Mouse (Mus musculus): ENCODE measurements at regions not wholly inside any gene's neighbourhood (a gene's known extent, or its start where the extent isn't known, plus 50 kb on each side); places are given as distances from the start of the nearest gene placed in this dataset.
A peak's percentile ranks its signal among the peaks of the same experiment; 100 is the strongest.

GRCm38 (mm10) chr8:41824928-41825327 lies 408.1 kb upstream of the Frg1 start:
- peak; percentile 50 for DNase-seq

DNA sequence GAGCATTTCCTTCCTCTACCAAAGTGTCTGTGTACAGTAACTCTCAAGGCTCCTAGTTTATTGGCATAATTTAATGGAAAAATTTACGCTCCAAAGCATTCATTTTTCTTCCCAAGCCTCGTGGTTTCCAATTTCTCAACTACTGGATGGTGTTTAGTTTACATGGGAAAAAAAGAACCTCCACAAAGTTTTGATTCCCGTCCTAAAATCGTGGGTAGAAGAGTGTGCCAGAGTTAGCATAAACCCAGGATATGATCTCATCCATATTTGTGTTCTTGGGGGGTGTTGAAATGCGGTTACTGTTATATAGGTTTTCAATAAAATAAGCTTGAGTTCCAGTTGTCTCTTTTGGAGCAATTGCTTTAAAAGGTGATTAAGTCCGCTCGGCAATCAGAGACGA lies 406.2 kb upstream of the Frg1 start:
- no peak for DNase-seq

DNA sequence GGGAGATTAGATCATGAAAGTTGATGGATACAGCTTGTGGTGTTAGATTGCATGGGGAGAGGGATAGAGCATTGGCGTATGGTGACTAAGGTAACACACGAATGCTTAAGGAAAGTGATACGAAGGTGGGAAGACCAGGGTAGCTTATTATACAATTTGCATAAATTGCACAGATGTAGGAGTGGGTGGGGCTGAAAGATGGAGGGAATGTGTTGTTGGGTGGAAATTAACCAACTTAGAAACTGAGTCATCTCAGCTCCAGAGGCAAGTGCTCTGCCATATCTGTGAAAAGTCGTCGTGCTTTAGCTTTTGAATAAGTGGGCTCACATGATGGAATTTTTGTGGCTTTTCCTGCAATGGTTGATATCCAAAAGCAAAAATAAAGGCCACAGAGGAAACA lies 404.8 kb upstream of the Frg1 start:
- DNase-seq = no peak

- DNase-seq = no peak
Measured at GRCm38 (mm10) chr8:41820605-41821395, 403.9 kb upstream of the Frg1 start.

GRCm38 (mm10) chr8:41818577-41818976 lies 401.7 kb upstream of the Frg1 start:
- DNase-seq = no peak

GRCm38 (mm10) chr8:41818079-41818478 lies 401.2 kb upstream of the Frg1 start:
- DNase-seq = no peak

DNA sequence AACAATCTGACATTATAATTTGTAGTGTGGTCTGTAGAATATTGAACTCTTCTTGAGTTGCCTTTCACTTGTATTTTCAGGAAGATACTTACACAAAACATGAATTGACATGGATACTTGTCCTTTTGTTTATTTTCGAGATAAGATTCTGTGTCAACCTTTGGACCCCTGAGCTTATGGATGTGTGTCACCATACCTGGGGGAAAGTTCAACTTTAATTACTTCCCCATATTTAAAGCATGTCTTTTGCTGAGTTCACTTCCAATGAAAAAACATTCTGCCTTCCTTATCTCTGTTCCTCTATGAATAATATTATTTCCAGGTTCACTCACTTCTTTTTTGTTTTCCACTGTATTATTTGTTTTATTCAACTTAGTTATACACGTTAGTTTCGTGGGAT lies 398.4 kb upstream of the Frg1 start:
- DNase-seq = no peak

DNA sequence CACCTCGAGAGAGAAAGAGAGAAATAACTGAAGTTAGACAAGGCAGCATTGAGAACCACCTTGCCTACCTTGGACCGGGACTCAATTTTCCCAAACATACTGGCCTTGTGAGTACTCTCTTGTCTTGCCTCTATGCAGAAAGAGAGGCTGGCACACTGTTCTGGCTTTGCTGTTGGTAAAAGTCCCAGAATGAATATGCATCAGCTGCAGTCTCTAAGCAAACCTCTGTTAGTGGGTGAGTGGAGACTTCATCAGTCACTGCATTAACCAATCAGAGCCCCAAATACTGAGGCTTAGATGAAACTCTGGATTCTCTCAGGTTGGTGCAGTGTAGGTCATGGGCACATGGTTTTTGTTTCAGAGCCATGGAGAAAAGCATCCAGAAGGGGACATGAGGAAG lies 378.8 kb upstream of the Frg1 start:
- no peak for DNase-seq

DNA sequence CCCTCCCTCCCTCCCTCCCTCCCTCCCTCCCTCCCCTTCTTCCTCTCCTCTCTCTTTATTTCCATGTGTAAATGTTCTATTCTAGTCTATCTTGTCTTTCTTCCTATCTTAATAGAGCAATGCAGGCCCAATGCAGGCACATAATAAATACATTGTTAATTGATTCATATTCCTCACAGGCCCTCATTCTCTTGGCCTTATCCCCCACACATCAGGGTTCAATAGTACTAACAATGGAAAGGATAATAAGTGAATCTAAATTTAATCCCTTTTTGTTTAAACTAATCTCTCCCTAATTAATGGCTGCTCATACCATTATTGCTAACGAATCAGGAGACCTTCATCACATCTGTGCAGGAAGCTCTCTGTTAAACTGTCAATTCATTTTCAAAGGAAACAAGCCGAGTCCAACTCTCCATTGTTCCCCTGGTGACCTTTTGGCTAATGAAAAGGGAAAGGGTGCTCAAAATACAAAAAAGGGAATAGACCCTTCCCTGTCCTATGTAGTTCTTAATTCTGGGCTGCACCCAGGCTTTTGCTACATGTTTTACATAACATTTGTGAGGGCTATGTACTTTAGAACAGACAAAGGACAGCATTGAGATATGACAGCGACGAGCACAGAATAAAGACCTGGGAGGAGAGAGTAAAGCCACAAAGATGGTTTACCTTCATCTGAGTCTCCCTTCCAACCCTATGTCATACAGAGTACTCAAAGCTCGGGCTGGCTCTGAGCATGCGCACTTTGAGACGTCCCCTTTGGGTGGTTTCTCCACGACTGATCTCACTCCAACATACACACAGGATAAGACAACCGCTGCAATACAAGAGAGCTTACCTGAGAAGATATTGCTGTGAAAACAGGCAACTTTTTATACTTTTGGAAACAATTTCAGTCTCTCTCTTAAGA lies 370.3 kb upstream of the Frg1 start:
- DNase-seq = no peak

- DNase-seq = no peak
Measured at GRCm38 (mm10) chr8:41785977-41786376, 369.1 kb upstream of the Frg1 start.

DNA sequence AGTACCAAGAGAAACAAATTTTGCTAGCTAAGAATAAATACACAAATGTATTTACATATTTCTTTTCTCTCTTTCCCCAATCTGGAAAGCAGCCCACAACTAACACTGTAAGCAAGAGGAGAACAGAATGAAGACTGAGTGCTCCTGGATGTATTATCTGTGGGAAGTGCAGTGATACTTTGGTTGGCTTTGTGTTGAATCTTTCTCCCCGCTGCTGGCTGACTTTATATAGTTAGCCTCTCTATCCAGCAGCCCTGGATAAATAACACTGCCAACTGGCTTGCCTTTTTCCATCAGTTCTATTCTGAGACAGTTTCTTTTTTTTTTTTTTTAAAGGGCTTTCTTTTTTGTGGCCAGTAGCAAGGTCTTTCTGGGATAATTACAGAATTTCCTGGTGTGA lies 366.0 kb upstream of the Frg1 start:
- DNase-seq = no peak

- no peak for DNase-seq
Measured at GRCm38 (mm10) chr8:41779459-41779858, 362.6 kb upstream of the Frg1 start.

DNA sequence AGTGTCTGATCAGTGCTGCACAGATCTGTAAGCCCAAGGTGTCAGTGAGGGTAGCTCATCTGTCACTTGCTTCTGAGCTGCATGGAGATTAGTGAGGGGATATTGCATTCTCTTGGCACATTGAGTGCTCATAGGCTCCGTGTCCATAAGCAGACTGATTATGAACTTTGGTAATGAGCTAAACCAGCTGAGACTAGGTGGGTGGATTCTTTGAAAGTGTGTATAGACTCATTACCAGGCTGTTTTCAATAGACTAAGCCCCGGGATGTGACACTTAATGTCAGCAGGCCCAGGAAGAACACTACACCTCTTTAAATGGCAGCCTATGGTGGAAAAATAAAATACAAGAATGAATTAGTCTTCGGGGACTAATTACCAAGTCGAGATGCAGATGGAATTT lies 354.9 kb upstream of the Frg1 start:
- DNase-seq = no peak

- DNase-seq = no peak
Measured at GRCm38 (mm10) chr8:41753481-41753880, 336.6 kb upstream of the Frg1 start.

DNA sequence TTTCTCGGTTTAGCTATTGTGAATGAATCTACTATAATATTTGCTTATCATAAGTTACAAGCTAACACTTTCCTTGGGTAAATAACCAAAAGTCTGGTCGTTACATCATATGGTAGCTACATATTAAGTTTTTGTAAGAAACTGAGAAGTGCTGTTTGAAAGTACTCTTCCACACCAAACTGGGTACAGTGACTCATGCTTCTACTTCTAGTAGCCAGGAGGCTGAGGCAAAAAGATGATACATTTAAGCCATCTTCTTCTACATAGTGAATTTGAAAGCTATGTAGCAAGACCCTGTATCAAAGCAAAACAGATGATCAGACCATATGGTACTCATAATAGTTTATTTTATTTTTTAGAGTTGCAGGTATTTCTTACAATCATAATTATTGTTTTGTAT lies 335.8 kb upstream of the Frg1 start:
- DNase-seq = no peak

DNA sequence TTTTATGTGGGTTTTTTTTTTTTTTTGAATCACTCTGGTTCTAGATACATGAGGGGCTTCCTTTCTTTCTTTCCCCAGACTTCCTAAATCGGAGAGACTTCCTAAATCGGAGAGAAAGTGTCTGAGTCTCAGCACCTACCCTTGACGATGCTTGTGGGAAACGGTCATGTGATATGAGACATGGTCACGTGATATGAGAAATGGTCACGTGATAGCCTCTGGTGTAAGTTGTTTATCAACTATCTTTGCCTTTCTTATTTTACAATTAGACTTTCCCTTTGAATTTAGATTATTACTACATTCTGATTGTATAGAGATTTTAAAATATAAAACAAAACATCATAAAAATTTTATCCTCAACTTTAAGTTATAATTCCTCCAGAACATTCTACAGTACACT lies 330.1 kb upstream of the Frg1 start:
- no peak for DNase-seq

GRCm38 (mm10) chr8:41742796-41743670 lies 326.2 kb upstream of the Frg1 start:
- no peak for DNase-seq

GRCm38 (mm10) chr8:41717002-41717401 lies 300.1 kb upstream of the Frg1 start:
- no peak for DNase-seq

GRCm38 (mm10) chr8:41713634-41714330 lies 296.9 kb upstream of the Frg1 start:
- DNase-seq = no peak

GRCm38 (mm10) chr8:41703927-41704924 lies 287.4 kb upstream of the Frg1 start:
- peak; percentile 12 for DNase-seq

Measured in kidney, postnatal 14 days (tissue).